Comparison of ENCODE assay signal across 7 mouse cellular contexts in the genomic region with DNA sequence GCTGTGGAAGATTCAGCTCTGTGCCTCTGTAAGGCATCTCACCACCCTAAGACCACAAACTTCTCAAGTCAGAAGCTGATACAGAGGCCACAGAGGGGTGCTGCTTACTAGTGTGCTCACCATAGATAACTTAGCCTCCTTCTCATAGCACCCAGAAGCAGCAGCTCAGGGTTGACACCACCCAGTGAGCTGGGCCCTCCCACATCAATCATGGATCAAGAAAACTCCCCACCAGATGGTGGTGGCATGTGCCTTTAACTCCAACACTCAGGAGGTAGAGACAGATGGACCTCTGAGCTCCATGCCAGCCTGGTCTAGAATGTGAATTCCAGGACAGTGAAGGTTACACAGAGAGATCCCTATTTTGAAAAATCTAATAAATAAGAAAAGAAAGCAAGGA. TPM values are rescaled to one million over a fixed set of nuclear protein-coding genes. Genes with fewer than 3 reads are reported as not detected.
A peak's percentile ranks its signal among the peaks of the same experiment; 100 is the strongest.
DNase-seq lines count a peak whose midpoint lies in the region; ATAC-seq and TF ChIP-seq lines count a peak whose summit lies in the region.
"Not testable (repeated sequence)": the region's sequence is repeated elsewhere in the genome, so short reads cannot be mapped to it uniquely, and the experiment has no call there.

No protein-coding gene starts in this region.

- TF ChIP-seq CTCF in liver, postnatal 0 days (IDR thresholded peaks at IDR 0.05; ENCODE audit: low read depth), result not testable (repeated sequence)

- peak; percentile 60 for DNase-seq in cerebellum, adult 9-10 months
- not testable (repeated sequence) for DNase-seq in embryonic facial prominence, embryonic 11.5 days (ENCODE audit: low spot score); liver, embryonic 11.5 days (ENCODE audit: low spot score); liver, postnatal 0 days

- H3K4me2 ChIP-seq in embryonic facial prominence, embryonic 11.5 days (ENCODE audit: low read depth, low read length); heart, embryonic 11.5 days; liver, embryonic 11.5 days; liver, postnatal 0 days (ENCODE audit: low read depth, low read length); stomach, embryonic 16.5 days (ENCODE audit: low read depth, low read length): not testable (repeated sequence)

- H3K9me3 ChIP-seq in embryonic facial prominence, embryonic 11.5 days (replicated peaks; ENCODE audit: control insufficient read depth, low read length); heart, embryonic 11.5 days (replicated peaks; ENCODE audit: control insufficient read depth, low read length); liver, embryonic 11.5 days (ENCODE audit: control insufficient read depth, low read length); liver, postnatal 0 days (ENCODE audit: low read length); stomach, embryonic 16.5 days (replicated peaks; ENCODE audit: control insufficient read depth, low read length): not testable (repeated sequence)

- not testable (repeated sequence) for H3K27ac ChIP-seq in embryonic facial prominence, embryonic 11.5 days (replicated peaks; ENCODE audit: low read depth, low read length); heart, embryonic 11.5 days (ENCODE audit: low read depth, low read length); liver, embryonic 11.5 days (ENCODE audit: low read depth, low read length); stomach, embryonic 16.5 days (ENCODE audit: low read length)
- peak overlapping the region; percentile 39; the same call in 1 of the 2 replicates for H3K27ac ChIP-seq in liver, postnatal 0 days (ENCODE audit: low read depth)

- ATAC-seq in cerebellum, adult (ENCODE audit: insufficient number of reproducible peaks, low FRiP score, low TSS enrichment), result peak; percentile 88
- 0 out of 2 replicates have a peak, but pooled peaks have one; percentile 12 for ATAC-seq in embryonic facial prominence, embryonic 11.5 days (replicated peaks; ENCODE audit: insufficient number of reproducible peaks, low FRiP score, low TSS enrichment, low read depth)
- peak; percentile 73 for ATAC-seq in heart, embryonic 11.5 days (replicated peaks; ENCODE audit: insufficient number of reproducible peaks, low FRiP score, low TSS enrichment)
- peak; percentile 97 for ATAC-seq in liver, embryonic 11.5 days (replicated peaks; ENCODE audit: low FRiP score)
- peak; percentile 79 for ATAC-seq in liver, postnatal 0 days
- ATAC-seq in stomach, embryonic 16.5 days (ENCODE audit: insufficient read depth, low FRiP score), result peak; percentile 34; the same call in 1 of the 2 replicates

- not testable (repeated sequence) for H3K27me3 ChIP-seq in embryonic facial prominence, embryonic 11.5 days (ENCODE audit: control insufficient read depth, insufficient read depth, low read length); heart, embryonic 11.5 days (ENCODE audit: control insufficient read depth, insufficient read depth, low read length); liver, embryonic 11.5 days (replicated peaks; ENCODE audit: control insufficient read depth, insufficient read depth, low read length); liver, postnatal 0 days (ENCODE audit: insufficient read depth, low read length); stomach, embryonic 16.5 days (ENCODE audit: control insufficient read depth, insufficient read depth, low read length)

- not testable (repeated sequence) for H3K4me1 ChIP-seq in embryonic facial prominence, embryonic 11.5 days (ENCODE audit: control insufficient read depth, insufficient read depth, low read length); heart, embryonic 11.5 days (ENCODE audit: control insufficient read depth, insufficient read depth, low read length)
- H3K4me1 ChIP-seq in liver, embryonic 11.5 days (replicated peaks; ENCODE audit: control insufficient read depth, insufficient read depth, low read length), result peaks cover 43% of the 10 kb centered on the region
- H3K4me1 ChIP-seq in liver, postnatal 0 days (ENCODE audit: insufficient read depth), result peaks cover 42% of the 10 kb centered on the region
- peaks cover 14% of the 10 kb centered on the region for H3K4me1 ChIP-seq in stomach, embryonic 16.5 days (ENCODE audit: control insufficient read depth, insufficient read depth, low read length)

- H3K9ac ChIP-seq in embryonic facial prominence, embryonic 11.5 days (replicated peaks; ENCODE audit: low read length); heart, embryonic 11.5 days (ENCODE audit: low read depth, low read length); liver, embryonic 11.5 days (ENCODE audit: low read depth, low read length); liver, postnatal 0 days (replicated peaks); stomach, embryonic 16.5 days (ENCODE audit: low read length): not testable (repeated sequence)

- H3K4me3 ChIP-seq in embryonic facial prominence, embryonic 11.5 days (ENCODE audit: low read depth, low read length); heart, embryonic 11.5 days (ENCODE audit: low read depth, low read length); liver, embryonic 11.5 days (ENCODE audit: low read depth, low read length); liver, postnatal 0 days (ENCODE audit: low read depth, low read length); stomach, embryonic 16.5 days (replicated peaks; ENCODE audit: low read length): not testable (repeated sequence)

- not testable (repeated sequence) for TF ChIP-seq EP300 in liver, postnatal 0 days (IDR thresholded peaks at IDR 0.05; ENCODE audit: low read depth)

- H3K36me3 ChIP-seq in embryonic facial prominence, embryonic 11.5 days (replicated peaks; ENCODE audit: control insufficient read depth, insufficient read depth, low read depth, low read length); heart, embryonic 11.5 days (ENCODE audit: control insufficient read depth, insufficient read depth, low read length); liver, embryonic 11.5 days (ENCODE audit: control insufficient read depth, insufficient read depth, low read length); liver, postnatal 0 days (replicated peaks; ENCODE audit: insufficient read depth, low read length); stomach, embryonic 16.5 days (ENCODE audit: control insufficient read depth, insufficient read depth, low read length): not testable (repeated sequence)

RNA-seq across cellular contexts. Expression of gene Plin2, which starts 4.9 kb away (rescaled TPM):
- 79.8 and 91.4 TPM in 2 replicates for polyA plus RNA-seq in embryonic facial prominence, embryonic 11.5 days (2014; fragmentation: Nextera tagmentation; extraction: Ambion mirVana)
- 65.4 and 70.4 TPM in 2 replicates for polyA plus RNA-seq in heart, embryonic 11.5 days (2014; fragmentation: Nextera tagmentation; extraction: Ambion mirVana)
- polyA plus RNA-seq in liver, embryonic 11.5 days (2014; fragmentation: Nextera tagmentation; extraction: Ambion mirVana), result 161 and 169 TPM in 2 replicates
- 451 and 487 TPM in 2 replicates for polyA plus RNA-seq in liver, postnatal 0 days (2015; fragmentation: Nextera tagmentation; extraction: Ambion mirVana)
- 82.0 and 83.5 TPM in 2 replicates for polyA plus RNA-seq in stomach, embryonic 16.5 days (2015; fragmentation: Nextera tagmentation; extraction: Ambion mirVana)

Comparison
In these comparisons a context has a peak if more than half of its experiments do, and no peak if none do; other contexts are left out.
1. ATAC-seq: peak in every context shown above with its lines; median percentile 97 in liver, embryonic 11.5 days; 88 in cerebellum, adult; 79 in liver, postnatal 0 days; 73 in heart, embryonic 11.5 days; 34 in stomach, embryonic 16.5 days; 12 in embryonic facial prominence, embryonic 11.5 days.